Mouse (Mus musculus) megakaryocyte, embryonic 14.5 days (primary cell): ENCODE measurements around the gene Gramd4. TPM values are rescaled to one million over a fixed set of nuclear protein-coding genes. Genes with fewer than 3 reads are reported as not detected.
A peak's percentile ranks its signal among the peaks of the same experiment; 100 is the strongest.

Source experiments
- H3K27me3 ChIP-seq: replicated peaks from 2 replicates; pipeline ENCODE3; 2012; ENCODE audit warnings: inconsistent platforms
- H3K36me3 ChIP-seq: replicated peaks from 2 replicates; pipeline ENCODE3; 2012; ENCODE audit warnings: low read length, inconsistent platforms, mixed read lengths
- H3K4me1 ChIP-seq: 2 replicates; pipeline ENCODE4 v1.6.1; 2012; ENCODE audit warnings: inconsistent platforms
- H3K4me3 ChIP-seq: replicated peaks from 2 replicates; pipeline ENCODE3; 2012; ENCODE audit warnings: moderate library complexity, mild to moderate bottlenecking, inconsistent platforms
- H3K9me3 ChIP-seq: 2 replicates; pipeline ENCODE4 v1.6.1; 2012; ENCODE audit warnings: inconsistent platforms
- FLI1 ChIP-seq: IDR thresholded peaks from 2 replicates; pipeline ENCODE4 v1.6.1; 2012; ENCODE audit warnings: low read length, inconsistent platforms, mixed read lengths
- GATA1 ChIP-seq: IDR thresholded peaks from 3 replicates; pipeline ENCODE4 v1.6.1; 2012; ENCODE audit warnings: mixed read lengths, low read length, inconsistent platforms, borderline replicate concordance
- polyA plus RNA-seq: library from polyadenylated mRNA; stranded (reverse); fragments of >175 nt; gene quantifications from 2 replicates; pipeline ENCODE4 v1.2.3, GENCODE M21; 2012; ENCODE audit warnings: low replicate concordance; ENCODE audit not compliant: insufficient read depth

Gramd4 gene
- polyA plus RNA-seq, 1 experiment, result 5.0 TPM

GRCm38 (mm10) chr15:86058931-86059834 is 1.7 kb downstream of the Gramd4 start:
- peaks cover 93% of the 10 kb centered on the region for H3K4me1 ChIP-seq
- H3K9me3 ChIP-seq, result peaks cover 11% of the 10 kb centered on the region
- H3K27me3 ChIP-seq, result peaks cover 37% of the 10 kb centered on the region
- H3K4me3 ChIP-seq, result peak overlapping the region; percentile 98
- H3K36me3 ChIP-seq, result no peaks in the 10 kb centered on the region
- no peak for TF ChIP-seq FLI1
- TF ChIP-seq GATA1, result no peak

- Histone ChIP-seq H3K4me3 (peak overlapping the region; percentile 98), H3K36me3 (no peaks in the 10 kb centered on the region), H3K27me3 (peaks cover 43% of the 10 kb centered on the region), H3K9me3 (peaks cover 11% of the 10 kb centered on the region), H3K4me1 (peaks cover 93% of the 10 kb centered on the region)
- no peak for TF ChIP-seq FLI1
These were observed 2.4 kb downstream of the Gramd4 start for GRCm38 (mm10) chr15:86059835-86060380.

GRCm38 (mm10) chr15:86060581-86060980 is 3.1 kb downstream of the Gramd4 start:
- H3K9me3 ChIP-seq, result peaks cover 11% of the 10 kb centered on the region
- H3K4me1 ChIP-seq, result peaks cover 93% of the 10 kb centered on the region
- no peak overlapping the region for H3K4me3 ChIP-seq
- TF ChIP-seq FLI1 (no peak), GATA1 (no peak)
- H3K36me3 ChIP-seq, result no peaks in the 10 kb centered on the region
- H3K27me3 ChIP-seq, result peaks cover 47% of the 10 kb centered on the region

- Histone ChIP-seq H3K36me3 (peaks cover 4% of the 10 kb centered on the region), H3K9me3 (peaks cover 11% of the 10 kb centered on the region), H3K4me1 (peaks cover 92% of the 10 kb centered on the region), H3K27me3 (peaks cover 47% of the 10 kb centered on the region), H3K4me3 (no peak overlapping the region)
- TF ChIP-seq FLI1, result no peak
- TF ChIP-seq GATA1, result no peak
These were observed 3.7 kb downstream of the Gramd4 start for GRCm38 (mm10) chr15:86061221-86061620.

GRCm38 (mm10) chr15:86061848-86062481 is 4.5 kb downstream of the Gramd4 start:
- peaks cover 47% of the 10 kb centered on the region for H3K27me3 ChIP-seq
- H3K36me3 ChIP-seq, result peaks cover 4% of the 10 kb centered on the region
- H3K4me1 ChIP-seq, result peaks cover 90% of the 10 kb centered on the region
- no peak overlapping the region for H3K4me3 ChIP-seq
- no peak for TF ChIP-seq FLI1
- TF ChIP-seq GATA1, result no peak
- H3K9me3 ChIP-seq, result peaks cover 6% of the 10 kb centered on the region

- H3K36me3 ChIP-seq, result peaks cover 4% of the 10 kb centered on the region
These were observed 6.8 kb downstream of the Gramd4 start for GRCm38 (mm10) chr15:86064191-86064849.

GRCm38 (mm10) chr15:86064850-86065229 is 7.3 kb downstream of the Gramd4 start:
- peaks cover 36% of the 10 kb centered on the region for H3K27me3 ChIP-seq
- H3K4me1 ChIP-seq, result peaks cover 91% of the 10 kb centered on the region
- no peak overlapping the region for H3K4me3 ChIP-seq
- H3K36me3 ChIP-seq, result peaks cover 4% of the 10 kb centered on the region
- H3K9me3 ChIP-seq, result no peaks in the 10 kb centered on the region
- TF ChIP-seq FLI1, result no peak
- no peak for TF ChIP-seq GATA1

More at GRCm38 (mm10) chr15:86064191-86064849, 6.8 kb downstream of the Gramd4 start:
- Histone ChIP-seq H3K4me3 (no peak overlapping the region), H3K9me3 (no peaks in the 10 kb centered on the region), H3K4me1 (peaks cover 91% of the 10 kb centered on the region), H3K27me3 (peaks cover 42% of the 10 kb centered on the region)
- TF ChIP-seq FLI1, result no peak
- no peak for TF ChIP-seq GATA1

GRCm38 (mm10) chr15:86065367-86065766 is 7.9 kb downstream of the Gramd4 start:
- peaks cover 4% of the 10 kb centered on the region for H3K36me3 ChIP-seq

GRCm38 (mm10) chr15:86066836-86067580 is 9.5 kb downstream of the Gramd4 start:
- TF ChIP-seq FLI1 (no peak), GATA1 (no peak)
- Histone ChIP-seq H3K36me3 (peaks cover 4% of the 10 kb centered on the region), H3K9me3 (no peaks in the 10 kb centered on the region), H3K4me3 (peak overlapping the region; percentile 83), H3K27me3 (peaks cover 23% of the 10 kb centered on the region), H3K4me1 (peaks cover 92% of the 10 kb centered on the region)

More at GRCm38 (mm10) chr15:86065367-86065766, 7.9 kb downstream of the Gramd4 start:
- peaks cover 91% of the 10 kb centered on the region for H3K4me1 ChIP-seq
- H3K9me3 ChIP-seq, result no peaks in the 10 kb centered on the region
- H3K27me3 ChIP-seq, result peaks cover 31% of the 10 kb centered on the region
- no peak overlapping the region for H3K4me3 ChIP-seq
- TF ChIP-seq FLI1 (no peak), GATA1 (no peak)
